Mouse (Mus musculus) neutrophil, adult 5-6 weeks (primary cell): ENCODE measurements around the gene Olfr921. TPM values are rescaled to one million over a fixed set of nuclear protein-coding genes. Genes with fewer than 3 reads are reported as not detected.

Experiments used
- ATAC-seq: fragments of 151-379, 151-347 bp; 2 replicates; pipeline ENCODE4 v1.8.0; 2017; ENCODE audit warnings: mild to moderate bottlenecking, moderate TSS enrichment; ENCODE audit not compliant: insufficient number of reproducible peaks, poor library complexity, low FRiP score, severe bottlenecking; ENCODE audit errors: extremely low read depth
- total RNA-seq: library from RNA; stranded (forward); fragments of 200-1000 nt; gene quantifications from 2 replicates; pipeline ENCODE4 v1.2.3, GENCODE M21; 2017

Gene Olfr921
- total RNA-seq, result not detected in 2 replicates

DNA sequence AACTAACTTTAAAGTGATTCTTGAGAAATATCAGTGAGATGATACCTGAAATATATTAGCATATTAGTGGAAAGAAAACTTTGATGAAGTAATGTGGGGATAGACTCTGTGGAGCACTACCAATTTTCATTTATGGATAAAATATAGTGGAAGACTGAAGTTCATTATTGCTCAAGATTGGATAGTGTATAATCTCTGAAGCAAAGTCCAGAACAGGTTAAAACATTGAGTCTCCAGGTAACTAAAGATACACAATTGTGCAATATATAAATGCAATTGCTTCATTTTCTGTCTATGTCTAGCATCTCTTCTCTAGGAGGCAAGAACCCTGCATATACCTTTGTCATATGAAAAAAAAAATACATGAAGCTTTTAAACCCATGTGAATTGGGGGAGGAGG, at the start of gene Olfr921:
Gene Olfr921, plus strand, starts transcription at position 301 of the 400 bp plus-strand sequence.
- no peak for ATAC-seq

- no peak for ATAC-seq
Observed at GRCm38 (mm10) chr9:38724044-38724443, 48.8 kb upstream of the Olfr921 start.

DNA sequence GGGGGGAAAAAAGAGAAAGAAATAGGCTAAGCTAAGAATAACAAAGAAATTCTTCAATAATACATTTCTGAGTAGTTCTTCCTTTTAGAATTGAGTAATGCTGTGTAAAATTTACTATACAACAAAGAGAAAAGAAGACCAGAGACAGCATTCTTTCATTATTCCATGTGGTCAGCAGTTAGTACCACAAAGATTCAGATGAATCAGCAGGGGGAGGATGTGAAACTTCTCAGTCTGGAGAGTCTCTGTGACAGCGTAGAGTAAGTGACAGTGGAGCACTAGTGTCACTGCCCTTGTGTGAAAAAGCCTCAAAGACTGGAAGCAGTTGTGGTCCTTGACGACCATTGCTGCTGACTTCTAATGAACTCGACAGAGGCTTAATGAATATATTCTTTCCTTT, 44.6 kb upstream of the Olfr921 start:
- no peak for ATAC-seq

DNA sequence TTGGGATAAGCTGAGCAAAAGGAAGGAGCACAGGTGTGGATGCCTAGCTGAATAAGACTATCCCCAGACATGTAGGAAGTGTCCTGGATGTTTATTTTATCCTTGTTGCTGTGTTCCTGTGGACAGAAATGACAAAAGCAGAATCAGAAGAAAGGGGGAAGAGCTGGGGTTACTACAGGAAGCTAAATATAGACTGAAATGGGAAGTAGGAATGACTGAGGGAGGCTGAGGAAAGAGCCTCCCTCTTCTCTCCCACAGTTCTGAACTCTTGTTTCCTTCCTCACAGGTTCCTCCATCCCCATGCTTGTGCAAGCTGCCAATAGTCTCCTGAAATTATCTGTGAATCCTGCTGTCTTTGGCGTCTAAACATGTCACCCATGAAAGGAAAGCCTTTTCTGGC, 31.5 kb upstream of the Olfr921 start:
- ATAC-seq, result no peak

DNA sequence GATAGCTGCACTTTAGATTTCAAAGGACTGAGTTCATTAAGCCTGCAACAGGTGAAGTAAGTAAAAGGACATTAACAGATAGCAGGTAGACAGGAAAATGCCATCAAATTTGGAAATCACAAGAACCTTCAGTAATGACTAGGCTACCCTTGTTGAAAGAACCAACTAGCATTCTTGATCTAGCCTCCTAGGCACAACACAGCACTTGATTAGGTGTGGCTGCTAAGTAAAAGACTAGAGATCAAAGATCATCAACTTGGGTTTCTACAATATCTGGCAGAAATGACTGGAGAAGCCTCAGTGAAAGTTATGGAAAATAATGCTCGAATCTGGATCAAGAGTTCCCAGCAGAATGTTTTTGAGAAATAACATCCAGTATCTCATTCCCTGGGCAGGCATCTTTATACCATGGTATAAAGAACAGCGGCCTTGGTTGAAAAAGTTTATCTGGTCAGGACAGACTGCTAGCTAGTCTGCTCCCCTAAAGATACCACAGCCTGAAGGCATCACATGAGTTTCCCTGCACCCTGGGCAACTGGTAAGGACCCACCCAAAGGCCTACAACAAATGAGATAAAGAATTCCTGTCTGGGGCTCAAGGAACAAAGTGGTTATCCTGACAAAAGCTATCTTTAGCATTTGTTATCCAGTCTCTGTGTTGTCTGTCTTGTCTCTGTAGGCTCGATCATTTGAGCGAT, 28.1 kb upstream of the Olfr921 start:
- ATAC-seq, result no peak

GRCm38 (mm10) chr9:38751999-38752398, 20.9 kb upstream of the Olfr921 start, which contains the start of gene Olfr920:
Olfr920 (plus strand) TSS chr9:38752299.
- no peak for ATAC-seq

DNA sequence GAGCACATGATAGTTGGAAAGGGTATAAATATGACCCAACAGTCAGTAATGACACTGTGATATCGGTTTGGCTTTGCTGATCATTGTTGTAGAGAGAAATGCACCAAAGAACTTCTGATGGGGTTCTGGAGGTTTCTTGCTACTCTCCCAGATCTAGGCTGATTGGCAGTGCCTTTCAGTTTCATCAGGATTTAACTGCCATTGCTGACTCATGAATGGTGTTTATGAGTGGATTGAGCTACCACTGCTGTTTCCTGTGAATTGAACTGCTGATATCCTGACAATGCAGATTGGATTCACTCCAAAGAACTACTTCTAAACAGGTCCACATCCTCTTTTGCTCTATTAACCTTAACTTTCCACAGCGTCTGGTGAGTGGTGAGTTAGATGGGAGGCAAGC, 19.8 kb downstream of the Olfr921 start:
- ATAC-seq, result no peak

DNA sequence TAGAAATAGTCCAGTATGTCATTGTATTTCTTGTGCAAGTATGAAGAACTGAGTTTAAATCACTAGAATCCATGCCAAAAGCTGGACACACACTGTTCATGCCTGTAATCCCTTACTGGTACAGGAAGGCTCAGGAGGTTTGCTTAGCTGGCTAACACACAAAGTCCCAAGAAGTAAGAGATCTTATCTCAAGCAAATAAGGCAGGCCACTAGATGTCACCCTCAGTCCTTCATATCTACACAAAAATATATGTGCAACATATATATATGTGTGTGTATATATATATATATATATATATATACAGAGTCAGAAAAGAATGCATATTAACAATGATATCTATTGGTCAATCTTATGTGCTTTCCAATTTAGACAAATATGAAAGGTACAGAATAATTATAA, 32.8 kb downstream of the Olfr921 start:
- ATAC-seq, result no peak

DNA sequence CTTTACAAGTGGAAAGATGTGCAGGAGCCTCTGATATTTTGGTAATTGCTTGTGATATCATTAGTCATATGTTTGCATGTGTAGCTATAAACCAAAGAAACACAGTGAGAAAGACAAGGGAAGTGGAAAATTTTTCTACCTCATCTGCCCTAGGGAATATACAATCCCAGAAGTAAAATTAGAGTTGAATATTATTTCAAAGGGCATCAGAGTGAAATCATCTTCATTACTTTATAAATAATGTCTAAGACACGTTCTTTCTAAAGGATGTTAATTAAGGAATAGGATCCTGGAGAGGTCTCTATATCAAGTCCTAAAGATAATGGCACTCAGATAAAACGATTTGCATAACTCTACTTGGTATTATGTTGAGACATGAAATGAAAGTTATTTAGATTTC, 41.4 kb downstream of the Olfr921 start, which contains the start of gene Olfr922:
Gene Olfr922, plus strand, starts transcription at position 301 of the 400 bp plus-strand sequence.
- no peak for ATAC-seq

GRCm38 (mm10) chr9:38815458-38815986, 42.7 kb downstream of the Olfr921 start:
- no peak for ATAC-seq

DNA sequence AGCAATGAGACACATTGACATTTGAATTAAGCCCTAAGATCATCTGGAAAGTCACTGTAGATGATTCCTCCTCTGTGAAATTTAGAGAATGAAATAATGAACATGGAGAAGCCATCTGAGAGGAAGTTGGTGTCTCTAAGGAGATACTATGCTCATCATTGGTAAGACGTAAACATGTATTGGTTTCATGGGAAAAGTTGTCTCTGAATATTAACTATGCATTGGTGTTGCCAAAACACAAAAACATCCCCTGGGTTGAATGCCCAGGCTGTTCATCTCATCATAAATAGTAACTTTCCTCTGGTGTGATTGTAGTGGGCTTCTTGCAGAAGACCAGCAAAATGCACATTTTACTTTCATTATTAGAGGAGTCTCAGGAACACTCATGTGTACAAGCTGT, 53.4 kb downstream of the Olfr921 start, which contains the start of gene Olfr923:
Gene Olfr923, plus strand, starts transcription at position 301 of the 400 bp plus-strand sequence.
- no peak for ATAC-seq

Other genes starting within 250 kb of the Olfr921 start
- gene Olfr910, start 235.2 kb upstream of the Olfr921 start, total RNA-seq, result not detected in 2 replicates
- 0.12 TPM in 1 of 2 replicates, not detected in the other for gene Olfr912, start 192.9 kb upstream of the Olfr921 start, total RNA-seq
- not detected in 2 replicates for gene Olfr913, start 180.3 kb upstream of the Olfr921 start, total RNA-seq
- not detected in 2 replicates for gene Olfr914, start 168.0 kb upstream of the Olfr921 start, total RNA-seq
- not detected in 2 replicates for gene Olfr916, start 113.2 kb upstream of the Olfr921 start, total RNA-seq
- not detected in 2 replicates for gene Olfr917, start 107.2 kb upstream of the Olfr921 start, total RNA-seq
- gene Olfr918, start 98.5 kb upstream of the Olfr921 start, total RNA-seq, result not detected in 2 replicates
- gene Olfr919, start 69.4 kb upstream of the Olfr921 start, total RNA-seq, result not detected in 2 replicates
- 9.8 and 10.4 TPM in 2 replicates for gene Vwa5a, start 54.8 kb upstream of the Olfr921 start, total RNA-seq
- gene Olfr920, start 20.8 kb upstream of the Olfr921 start, total RNA-seq, result 0.12 TPM in 2 replicates
- not detected in 2 replicates for gene Olfr922, start 41.5 kb downstream of the Olfr921 start, total RNA-seq
- gene Olfr923, start 53.5 kb downstream of the Olfr921 start, total RNA-seq, result not detected in 2 replicates
- gene Olfr924, start 71.4 kb downstream of the Olfr921 start, total RNA-seq, result not detected in 2 replicates
- not detected in 2 replicates for gene Olfr26, start 82.0 kb downstream of the Olfr921 start, total RNA-seq
- gene Olfr926, start 104.1 kb downstream of the Olfr921 start, total RNA-seq, result not detected in 2 replicates
- gene Olfr930, start 156.7 kb downstream of the Olfr921 start, total RNA-seq, result not detected in 2 replicates
- not detected in 2 replicates for gene Olfr933, start 199.2 kb downstream of the Olfr921 start, total RNA-seq
- not detected in 2 replicates for gene Olfr934, start 215.2 kb downstream of the Olfr921 start, total RNA-seq
- gene Olfr935, start 226.6 kb downstream of the Olfr921 start, total RNA-seq, result not detected in 2 replicates